Mouse (Mus musculus): ENCODE measurements around the gene Teddm1a. TPM values are rescaled to one million over a fixed set of nuclear protein-coding genes. Genes with fewer than 3 reads are reported as not detected.
"Not testable (repeated sequence)": the region's sequence is repeated elsewhere in the genome, so short reads cannot be mapped to it uniquely, and the experiment has no call there.

Teddm1a gene
- not detected for total RNA-seq (2021)
- not detected in 2 replicates for polyA plus RNA-seq (2012; rRNA removed)
- long read RNA-seq, result 0 reads

- H3K79me2 ChIP-seq (replicated peaks; ENCODE audit: control insufficient read depth, insufficient read depth, low read length), result no peaks in the 10 kb centered on the region
- H3K36me3 ChIP-seq (ENCODE audit: control insufficient read depth, insufficient read depth, low read length), result no peaks in the 10 kb centered on the region
- no peaks in the 10 kb centered on the region for H3K27me3 ChIP-seq (ENCODE audit: control insufficient read depth, insufficient read depth, low read length)
- H3K4me3 ChIP-seq, result no peak within 1 kb of the TSS
- DNase-seq, result no peak
- TF ChIP-seq CTCF (IDR thresholded peaks at IDR 0.05) (no peak), POLR2A (IDR thresholded peaks at IDR 0.05; ENCODE audit: insufficient read depth, low read depth, low read length) (no peak), EP300 (IDR thresholded peaks at IDR 0.05; ENCODE audit: insufficient read depth, low read depth, low read length) (no peak)
- intact Hi-C loops (cut with DNase I), result loop anchor here (5.0 kb wide), 1 partner anchor 836 kb away; no protein-coding TSS in a partner anchor
- no peak within 1 kb of the TSS for H3K27ac ChIP-seq
- H3K4me1 ChIP-seq (ENCODE audit: control insufficient read depth, insufficient read depth, low read length), result peaks cover 1% of the 10 kb centered on the region; the same call in 1 of the 2 replicates
- no peak within 1 kb of the TSS for H3K9ac ChIP-seq (ENCODE audit: low read depth, low read length)
- WGBS, result 31% methylated on average over 4 of the region's 4 CpGs
These were observed at the start of gene Teddm1a for GRCm38 (mm10) chr1:153891442-153891841. Teddm1a (plus strand) TSS chr1:153891742.

GRCm38 (mm10) chr1:153842121-153842740 is 49.3 kb upstream of the Teddm1a start:
- intact Hi-C loops (cut with DNase I), result no loop called here
- H3K4me3 ChIP-seq, result no peak overlapping the region
- no peak for DNase-seq
- H3K9ac ChIP-seq (ENCODE audit: low read depth, low read length), result no peak overlapping the region
- no peaks in the 10 kb centered on the region for H3K36me3 ChIP-seq (ENCODE audit: control insufficient read depth, insufficient read depth, low read length)
- H3K27ac ChIP-seq, result no peak overlapping the region
- no peaks in the 10 kb centered on the region for H3K79me2 ChIP-seq (replicated peaks; ENCODE audit: control insufficient read depth, insufficient read depth, low read length)
- TF ChIP-seq CTCF (IDR thresholded peaks at IDR 0.05) (no peak), EP300 (IDR thresholded peaks at IDR 0.05; ENCODE audit: insufficient read depth, low read depth, low read length) (no peak), POLR2A (IDR thresholded peaks at IDR 0.05; ENCODE audit: insufficient read depth, low read depth, low read length) (no peak)
- H3K27me3 ChIP-seq (ENCODE audit: control insufficient read depth, insufficient read depth, low read length), result no peaks in the 10 kb centered on the region
- peaks cover 1% of the 10 kb centered on the region; the same call in 1 of the 2 replicates for H3K4me1 ChIP-seq (ENCODE audit: control insufficient read depth, insufficient read depth, low read length)
- WGBS, result 68% methylated on average over 11 of the region's 11 CpGs

GRCm38 (mm10) chr1:153844042-153844441 is 47.5 kb upstream of the Teddm1a start, which contains the start of gene Rgsl1:
Rgsl1 (minus strand) TSS chr1:153844142.
- no peak within 1 kb of the TSS for H3K4me3 ChIP-seq
- no peaks in the 10 kb centered on the region for H3K27me3 ChIP-seq (ENCODE audit: control insufficient read depth, insufficient read depth, low read length)
- H3K79me2 ChIP-seq (replicated peaks; ENCODE audit: control insufficient read depth, insufficient read depth, low read length), result no peaks in the 10 kb centered on the region
- peaks cover 1% of the 10 kb centered on the region; the same call in 1 of the 2 replicates for H3K4me1 ChIP-seq (ENCODE audit: control insufficient read depth, insufficient read depth, low read length)
- intact Hi-C loops (cut with DNase I), result no loop called here
- DNase-seq, result no peak
- 96% methylated on average over 8 of the region's 8 CpGs for WGBS
- no peak within 1 kb of the TSS for H3K27ac ChIP-seq
- no peaks in the 10 kb centered on the region for H3K36me3 ChIP-seq (ENCODE audit: control insufficient read depth, insufficient read depth, low read length)
- no peak within 1 kb of the TSS for H3K9ac ChIP-seq (ENCODE audit: low read depth, low read length)
- no peak for TF ChIP-seq EP300 (IDR thresholded peaks at IDR 0.05; ENCODE audit: insufficient read depth, low read depth, low read length)
- TF ChIP-seq POLR2A (IDR thresholded peaks at IDR 0.05; ENCODE audit: insufficient read depth, low read depth, low read length), result no peak
- TF ChIP-seq CTCF (IDR thresholded peaks at IDR 0.05), result no peak

- Histone ChIP-seq H3K27ac (no peak overlapping the region), H3K4me1 (ENCODE audit: control insufficient read depth, insufficient read depth, low read length) (peaks cover 1% of the 10 kb centered on the region; the same call in 1 of the 2 replicates), H3K79me2 (replicated peaks; ENCODE audit: control insufficient read depth, insufficient read depth, low read length) (no peaks in the 10 kb centered on the region), H3K4me3 (no peak overlapping the region), H3K9ac (ENCODE audit: low read depth, low read length) (no peak overlapping the region), H3K27me3 (ENCODE audit: control insufficient read depth, insufficient read depth, low read length) (no peaks in the 10 kb centered on the region), H3K36me3 (ENCODE audit: control insufficient read depth, insufficient read depth, low read length) (no peaks in the 10 kb centered on the region)
- DNase-seq, result no peak
- no peak for TF ChIP-seq POLR2A (IDR thresholded peaks at IDR 0.05; ENCODE audit: insufficient read depth, low read depth, low read length)
- TF ChIP-seq EP300 (IDR thresholded peaks at IDR 0.05; ENCODE audit: insufficient read depth, low read depth, low read length), result no peak
- no peak for TF ChIP-seq CTCF (IDR thresholded peaks at IDR 0.05)
- intact Hi-C loops (cut with DNase I), result no loop called here
- 78% methylated on average over 7 of the region's 7 CpGs for WGBS
These were observed 45.1 kb upstream of the Teddm1a start for GRCm38 (mm10) chr1:153846420-153846819.

- 19% methylated on average over 6 of the region's 6 CpGs for WGBS
These were observed 44.7 kb upstream of the Teddm1a start for GRCm38 (mm10) chr1:153846867-153847266.

GRCm38 (mm10) chr1:153852696-153853095 is 38.8 kb upstream of the Teddm1a start:
- H3K9ac ChIP-seq (ENCODE audit: low read depth, low read length); DNase-seq; H3K4me1 ChIP-seq (ENCODE audit: control insufficient read depth, insufficient read depth, low read length); intact Hi-C loops (cut with DNase I); H3K4me3 ChIP-seq; H3K79me2 ChIP-seq (replicated peaks; ENCODE audit: control insufficient read depth, insufficient read depth, low read length); H3K27me3 ChIP-seq (ENCODE audit: control insufficient read depth, insufficient read depth, low read length); H3K27ac ChIP-seq; H3K36me3 ChIP-seq (ENCODE audit: control insufficient read depth, insufficient read depth, low read length): not testable (repeated sequence)
- 62% methylated on average over 7 of the region's 7 CpGs for WGBS

More at GRCm38 (mm10) chr1:153846867-153847266, 44.7 kb upstream of the Teddm1a start:
- Histone ChIP-seq H3K4me3 (no peak overlapping the region), H3K79me2 (replicated peaks; ENCODE audit: control insufficient read depth, insufficient read depth, low read length) (no peaks in the 10 kb centered on the region), H3K36me3 (ENCODE audit: control insufficient read depth, insufficient read depth, low read length) (no peaks in the 10 kb centered on the region), H3K27ac (no peak overlapping the region), H3K27me3 (ENCODE audit: control insufficient read depth, insufficient read depth, low read length) (no peaks in the 10 kb centered on the region), H3K9ac (ENCODE audit: low read depth, low read length) (no peak overlapping the region), H3K4me1 (ENCODE audit: control insufficient read depth, insufficient read depth, low read length) (peaks cover 1% of the 10 kb centered on the region; the same call in 1 of the 2 replicates)
- intact Hi-C loops (cut with DNase I), result no loop called here
- TF ChIP-seq POLR2A (IDR thresholded peaks at IDR 0.05; ENCODE audit: insufficient read depth, low read depth, low read length) (no peak), CTCF (IDR thresholded peaks at IDR 0.05) (peak; percentile 71), EP300 (IDR thresholded peaks at IDR 0.05; ENCODE audit: insufficient read depth, low read depth, low read length) (no peak)
- DNase-seq, result no peak
